Mouse (Mus musculus) olfactory bulb, adult 2 months (tissue): ENCODE data around the gene Ormdl3.

Experiments used
- CTCF ChIP-seq: fragments of 200-500 bp; IDR thresholded peaks from 2 replicates; pipeline ENCODE4 v1.5.1; 2012; ENCODE audit warnings: low read depth, mild to moderate bottlenecking, low read length, moderate library complexity; ENCODE audit not compliant: insufficient read depth
- POLR2A ChIP-seq: fragments of 200-500 bp; IDR thresholded peaks from 2 replicates; pipeline ENCODE4 v1.6.1; 2012; ENCODE audit warnings: mild to moderate bottlenecking, low read depth, low read length, moderate library complexity; ENCODE audit not compliant: insufficient read depth

DNA sequence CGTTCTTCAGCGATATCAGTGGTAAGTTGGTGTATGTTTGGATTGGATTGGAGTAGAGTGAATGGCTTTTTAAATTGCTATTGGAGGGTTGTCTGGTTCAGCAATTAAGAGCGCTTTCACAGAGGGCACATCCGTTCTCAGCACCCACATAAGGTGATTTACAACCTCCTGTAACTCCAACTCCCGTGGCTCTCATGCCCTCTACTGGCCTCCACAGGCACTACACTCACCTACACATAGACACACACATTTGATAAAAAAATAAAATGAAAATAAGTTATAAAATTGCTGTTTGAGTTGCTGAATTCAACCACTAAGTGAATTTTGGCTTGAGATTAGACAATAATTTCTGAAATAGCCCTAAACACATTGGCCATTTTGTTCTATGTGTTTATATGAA, 46.8 kb downstream of the Ormdl3 start:
- TF ChIP-seq CTCF, result no peak
- no peak for TF ChIP-seq POLR2A
